Mouse (Mus musculus) liver, embryonic 16.5 days (tissue): Measurements from ENCODE around the gene Anp32a. TPM values are rescaled to one million over a fixed set of nuclear protein-coding genes. Genes with fewer than 3 reads are reported as not detected.

Experiments
- ATAC-seq: fragments of 200-750 bp; cut with Nextera tagmentation; 2 replicates; pipeline ENCODE4 v1.8.0; 2017; ENCODE audit warnings: low read depth, mild to moderate bottlenecking, moderate number of reproducible peaks, moderate library complexity
- H3K27ac ChIP-seq: fragments of 300-500 bp; sonication (generic); 2 replicates; pipeline ENCODE4 v1.5.1; 2014; ENCODE audit warnings: mild to moderate bottlenecking, low read length
- H3K27me3 ChIP-seq: fragments of 300-500 bp; sonication (generic); 2 replicates; pipeline ENCODE4 v1.6.1; 2014; ENCODE audit warnings: low read depth, low read length, mixed read lengths; ENCODE audit not compliant: control insufficient read depth, insufficient read depth
- H3K36me3 ChIP-seq: fragments of 300-500 bp; sonication (generic); 2 replicates; pipeline ENCODE4 v1.6.1; 2014; ENCODE audit warnings: mild to moderate bottlenecking; ENCODE audit not compliant: control insufficient read depth, insufficient read depth
- H3K4me1 ChIP-seq: fragments of 300-500 bp; sonication (generic); 2 replicates; pipeline ENCODE4 v1.6.1; 2014; ENCODE audit warnings: low read depth, low read length, mixed read lengths; ENCODE audit not compliant: control insufficient read depth
- H3K4me2 ChIP-seq: fragments of 300-500 bp; sonication (generic); 2 replicates; pipeline ENCODE4 v1.6.1; 2014; ENCODE audit warnings: low read depth, low read length, mixed read lengths
- H3K4me3 ChIP-seq: fragments of 300-500 bp; sonication (generic); 2 replicates; pipeline ENCODE4 v1.5.1; 2014; ENCODE audit warnings: low read depth, mild to moderate bottlenecking, low read length
- H3K9ac ChIP-seq: fragments of 300-500 bp; sonication (generic); 2 replicates; pipeline ENCODE4 v1.6.1; 2014; ENCODE audit warnings: low read depth, low read length
- H3K9me3 ChIP-seq: fragments of 300-500 bp; sonication (generic); replicated peaks from 2 replicates; pipeline ENCODE4 v1.6.1; 2016; ENCODE audit warnings: low read length; ENCODE audit not compliant: control insufficient read depth
- WGBS: fragments of 180-500 bp; shearing (Covaris S2); extraction: QIAGEN DNeasy Blood & Tissue Kit; methylation state at CpG from one replicate; pipeline ENCODE4 v1.1.7; 2014; ENCODE audit not compliant: insufficient replicate concordance; 5-methylcytosine and 5-hydroxymethylcytosine counted together
- polyA plus RNA-seq: library from polyadenylated mRNA; unstranded; fragments of >200 nt; fragmentation: Nextera tagmentation; extraction: Ambion mirVana; gene quantifications from 2 replicates; pipeline ENCODE4 v1.2.1, GENCODE M21; 2015

Gene Anp32a
- polyA plus RNA-seq, 1 experiment from 2014 or later = 54.2 TPM

- Histone ChIP-seq H3K4me3 (peak overlapping the region; percentile 87), H3K9me3 (no peaks in the 10 kb centered on the region), H3K36me3 (no peaks in the 10 kb centered on the region), H3K4me1 (peaks cover 47% of the 10 kb centered on the region), H3K27ac (peak overlapping the region; percentile 95), H3K9ac (peak overlapping the region; percentile 91), H3K4me2 (peak overlapping the region; percentile 98), H3K27me3 (peaks cover 7% of the 10 kb centered on the region)
- peak; percentile 41 for ATAC-seq
- WGBS = under 1% methylated on average over 25 of the region's 26 CpGs
Measured at GRCm38 (mm10) chr9:62344545-62344944, 3.5 kb downstream of the Anp32a start.

DNA sequence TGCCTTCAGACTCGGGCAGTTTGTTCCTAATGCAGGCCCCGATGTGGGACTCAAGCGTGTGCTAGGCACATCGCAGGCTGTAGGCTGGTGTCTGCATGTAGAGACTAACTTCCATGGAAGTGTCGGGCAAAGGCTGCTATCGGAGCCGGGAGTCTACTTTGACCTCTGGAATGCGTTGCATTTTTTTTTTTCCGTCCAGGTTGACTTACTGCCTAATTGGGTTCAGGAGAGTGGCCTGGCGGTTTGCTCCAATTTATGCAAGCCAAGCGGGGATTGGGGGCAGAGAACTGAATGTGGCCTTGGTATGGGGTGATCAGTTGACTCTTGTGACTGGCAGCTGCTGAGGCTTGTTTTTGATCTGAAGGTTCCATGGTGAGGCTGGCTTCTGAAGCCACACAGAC is 4.0 kb downstream of the Anp32a start:
- peak overlapping the region; percentile 98 for H3K4me2 ChIP-seq
- H3K9me3 ChIP-seq = no peaks in the 10 kb centered on the region
- peak overlapping the region; percentile 95 for H3K27ac ChIP-seq
- 30% methylated on average over 11 of the region's 11 CpGs for WGBS
- H3K36me3 ChIP-seq = no peaks in the 10 kb centered on the region
- ATAC-seq = no peak
- H3K4me3 ChIP-seq = peak overlapping the region; percentile 87
- peaks cover 6% of the 10 kb centered on the region for H3K27me3 ChIP-seq
- H3K4me1 ChIP-seq = peaks cover 48% of the 10 kb centered on the region
- peak overlapping the region; percentile 91 for H3K9ac ChIP-seq

DNA sequence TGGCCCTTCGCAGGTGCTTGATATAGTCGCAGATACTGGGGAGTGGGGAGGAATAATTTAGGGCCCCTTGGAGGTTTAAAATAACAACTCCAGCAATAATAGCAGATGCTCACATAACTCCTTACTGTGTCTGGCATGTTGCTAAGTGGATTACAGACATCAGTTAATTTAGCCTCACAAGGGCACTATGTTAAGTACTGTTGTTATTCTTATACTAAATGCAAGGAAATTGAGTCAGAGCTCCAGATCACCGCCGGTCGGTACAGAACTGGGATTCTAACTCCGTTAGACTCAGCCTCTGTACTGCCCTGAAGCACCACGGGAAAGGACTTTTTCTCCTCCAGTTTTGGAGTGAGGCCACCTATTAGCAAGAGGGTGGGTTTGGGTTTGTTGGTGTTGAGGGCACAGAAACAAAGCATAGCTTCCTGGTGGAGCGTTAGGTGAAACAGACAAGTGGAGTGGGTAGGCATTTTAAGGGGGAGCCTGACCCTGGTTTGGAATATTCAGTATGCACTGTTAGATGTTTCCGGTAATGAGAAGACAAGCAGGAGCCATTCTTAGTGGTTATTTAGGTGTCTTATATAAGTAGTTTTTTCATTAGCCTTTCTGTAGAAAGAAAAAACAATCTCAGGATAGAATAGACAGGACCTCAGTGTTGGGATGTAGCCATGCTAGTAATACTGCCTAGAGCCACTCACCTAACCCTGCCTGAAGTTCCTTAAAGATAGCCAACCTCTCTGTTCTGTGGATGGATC is 4.7 kb downstream of the Anp32a start:
- H3K9me3 ChIP-seq = no peaks in the 10 kb centered on the region
- peak overlapping the region; percentile 87 for H3K4me3 ChIP-seq
- no peaks in the 10 kb centered on the region for H3K36me3 ChIP-seq
- ATAC-seq = no peak
- peak overlapping the region; percentile 91; the same call in 1 of the 2 replicates for H3K9ac ChIP-seq
- 65% methylated on average over 9 of the region's 9 CpGs for WGBS
- H3K27ac ChIP-seq = peak overlapping the region; percentile 95
- H3K4me2 ChIP-seq = peak overlapping the region; percentile 98
- H3K27me3 ChIP-seq = no peaks in the 10 kb centered on the region
- peaks cover 49% of the 10 kb centered on the region for H3K4me1 ChIP-seq

- Histone ChIP-seq H3K4me1 (peaks cover 51% of the 10 kb centered on the region), H3K4me3 (no peak overlapping the region; the same call in 1 of the 2 replicates), H3K36me3 (no peaks in the 10 kb centered on the region), H3K27ac (no peak overlapping the region), H3K27me3 (no peaks in the 10 kb centered on the region), H3K4me2 (peak overlapping the region; percentile 98), H3K9me3 (no peaks in the 10 kb centered on the region), H3K9ac (no peak overlapping the region)
- WGBS = 53% methylated on average over 6 of the region's 6 CpGs
- no peak for ATAC-seq
Measured at GRCm38 (mm10) chr9:62346388-62346679, 5.2 kb downstream of the Anp32a start.

GRCm38 (mm10) chr9:62347201-62347600 is 6.1 kb downstream of the Anp32a start:
- Histone ChIP-seq H3K4me2 (no peak overlapping the region), H3K36me3 (no peaks in the 10 kb centered on the region), H3K9me3 (no peaks in the 10 kb centered on the region), H3K9ac (0 out of 2 replicates have a peak overlapping the region, but pooled peaks have one; percentile 7), H3K4me1 (peaks cover 54% of the 10 kb centered on the region), H3K4me3 (no peak overlapping the region), H3K27ac (no peak overlapping the region), H3K27me3 (no peaks in the 10 kb centered on the region)
- WGBS = 82% methylated on average over 5 of the region's 5 CpGs
- ATAC-seq = no peak

GRCm38 (mm10) chr9:62348050-62348449 is 7.0 kb downstream of the Anp32a start:
- no peak overlapping the region for H3K4me3 ChIP-seq
- H3K27me3 ChIP-seq = no peaks in the 10 kb centered on the region
- no peaks in the 10 kb centered on the region for H3K36me3 ChIP-seq
- H3K9ac ChIP-seq = no peak overlapping the region
- WGBS = 73% methylated on average over 10 of the region's 10 CpGs
- no peaks in the 10 kb centered on the region for H3K9me3 ChIP-seq
- ATAC-seq = no peak
- H3K27ac ChIP-seq = 0 out of 2 replicates have a peak overlapping the region, but pooled peaks have one; percentile 10
- peaks cover 57% of the 10 kb centered on the region for H3K4me1 ChIP-seq
- H3K4me2 ChIP-seq = no peak overlapping the region

DNA sequence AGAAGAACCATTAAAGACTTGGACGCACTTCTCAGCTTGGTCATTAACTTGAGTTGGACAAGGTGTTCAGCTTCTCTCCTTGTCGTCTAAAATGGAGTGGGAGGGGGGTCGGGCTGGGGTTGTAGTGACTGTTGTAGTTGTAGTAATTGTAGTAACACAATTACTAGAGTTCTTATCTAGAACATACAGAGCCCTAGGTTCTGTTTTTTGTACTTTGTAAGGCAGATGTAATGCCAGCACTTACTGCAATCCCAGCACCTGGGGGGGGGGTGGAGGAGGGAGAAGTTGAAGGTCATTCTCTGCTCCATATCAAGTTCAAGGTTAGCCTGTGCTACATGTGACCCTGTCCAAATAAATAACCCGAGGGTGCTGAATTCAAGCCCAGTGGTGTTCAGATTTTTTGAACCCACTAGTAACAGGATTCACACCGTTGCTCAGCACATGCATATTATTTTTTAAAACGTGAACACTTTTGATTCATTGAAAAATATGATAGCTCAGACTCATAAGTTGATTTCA is 7.4 kb downstream of the Anp32a start:
- Histone ChIP-seq H3K36me3 (no peaks in the 10 kb centered on the region), H3K27me3 (no peaks in the 10 kb centered on the region), H3K4me2 (no peak overlapping the region), H3K9ac (no peak overlapping the region), H3K4me3 (no peak overlapping the region), H3K9me3 (no peaks in the 10 kb centered on the region), H3K4me1 (peaks cover 61% of the 10 kb centered on the region), H3K27ac (0 out of 2 replicates have a peak overlapping the region, but pooled peaks have one; percentile 10)
- ATAC-seq = no peak
- WGBS = 47% methylated on average over 6 of the region's 6 CpGs

GRCm38 (mm10) chr9:62349250-62349649 is 8.2 kb downstream of the Anp32a start:
- no peaks in the 10 kb centered on the region for H3K9me3 ChIP-seq
- no peak overlapping the region for H3K9ac ChIP-seq
- no peak overlapping the region for H3K4me3 ChIP-seq
- H3K4me1 ChIP-seq = peaks cover 69% of the 10 kb centered on the region
- WGBS = 77% methylated on average over 15 of the region's 15 CpGs
- no peak overlapping the region for H3K4me2 ChIP-seq
- no peak overlapping the region for H3K27ac ChIP-seq
- no peaks in the 10 kb centered on the region for H3K36me3 ChIP-seq
- no peaks in the 10 kb centered on the region for H3K27me3 ChIP-seq
- no peak for ATAC-seq

DNA sequence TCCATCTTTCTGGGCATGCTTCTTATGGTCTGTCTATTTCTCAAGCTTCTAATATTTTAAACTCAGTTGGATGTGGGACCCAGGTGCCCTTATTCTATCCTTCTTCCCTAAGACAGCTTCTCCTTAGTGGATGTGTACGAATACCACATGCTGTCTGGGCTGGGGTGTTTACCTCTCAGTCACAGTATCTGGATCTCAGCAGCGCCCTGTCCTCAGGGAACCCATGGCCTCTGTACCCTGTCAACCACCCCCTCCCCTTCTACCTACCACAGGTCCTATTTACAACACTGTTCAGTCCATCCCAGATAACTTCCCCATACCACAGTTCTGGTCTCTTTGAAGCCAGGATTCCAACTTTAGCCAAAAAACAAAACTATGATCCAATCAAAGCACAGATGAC is 9.6 kb downstream of the Anp32a start:
- H3K4me2 ChIP-seq = no peak overlapping the region
- peaks cover 64% of the 10 kb centered on the region for H3K4me1 ChIP-seq
- no peaks in the 10 kb centered on the region for H3K27me3 ChIP-seq
- H3K27ac ChIP-seq = no peak overlapping the region
- no peak overlapping the region for H3K4me3 ChIP-seq
- no peaks in the 10 kb centered on the region for H3K9me3 ChIP-seq
- no peak for ATAC-seq
- no peak overlapping the region for H3K9ac ChIP-seq
- 44% methylated on average over 2 of the region's 2 CpGs for WGBS
- no peaks in the 10 kb centered on the region; the same call in 1 of the 2 replicates for H3K36me3 ChIP-seq
